Mouse (Mus musculus) urinary bladder, adult 2 months (tissue): ENCODE results near the gene Abcb5. TPM values are rescaled to one million over a fixed set of nuclear protein-coding genes. Genes with fewer than 3 reads are reported as not detected.
"Not testable (repeated sequence)": the region's sequence is repeated elsewhere in the genome, so short reads cannot be mapped to it uniquely, and the experiment has no call there.

Source experiments
- DNase-seq: peaks from one replicate; pipeline ENCODE4 v3.0.0; 2022; ENCODE audit warnings: low spot score
- polyA plus RNA-seq: library from polyadenylated mRNA; depleted of rRNA; stranded (reverse); fragments of >200 nt; gene quantifications from 2 replicates; pipeline ENCODE4 v1.2.3, GENCODE M21; 2012; rRNA removed

The Abcb5 gene
- polyA plus RNA-seq: not detected in 2 replicates

DNA sequence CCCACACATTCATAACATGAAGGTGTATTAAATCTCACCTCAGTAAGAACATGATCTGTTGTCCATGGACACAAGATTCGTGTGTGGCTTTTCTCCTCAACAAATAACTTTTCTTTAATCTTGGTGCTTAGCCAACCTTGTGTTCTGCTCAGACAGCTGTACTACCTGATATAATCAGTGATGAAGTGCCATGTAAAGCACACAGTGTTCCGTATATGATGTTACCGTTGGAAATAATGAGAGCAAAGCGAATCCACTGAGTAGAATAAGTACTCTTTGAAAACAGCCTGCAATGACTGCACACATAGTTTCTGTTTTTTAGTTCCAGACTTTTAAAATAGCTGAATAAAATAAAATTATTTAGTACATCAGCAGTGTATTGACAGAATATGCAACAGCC, at the start of gene Abcb5:
Gene Abcb5, minus strand, starts transcription at position 101 of the 400 bp plus-strand sequence.
- DNase-seq: no peak

DNA sequence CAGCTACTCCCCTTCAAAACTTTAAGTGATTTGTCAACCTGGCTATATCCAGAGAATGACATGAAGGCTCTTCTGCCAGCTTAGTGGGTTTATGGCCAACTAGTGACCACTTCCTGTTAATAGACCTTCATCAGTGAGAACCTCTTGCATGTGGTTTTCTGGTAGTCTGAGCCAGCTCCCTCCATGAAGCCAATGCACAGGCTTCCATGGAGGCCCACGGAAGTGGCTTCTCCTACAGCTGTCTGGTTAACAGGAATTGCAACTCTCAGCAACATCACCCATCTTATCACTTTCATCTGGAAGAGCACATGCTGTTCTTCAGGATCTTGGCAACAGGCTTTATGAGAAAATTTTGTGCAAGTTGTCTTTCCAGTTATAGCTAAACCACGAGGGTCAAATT, 33.0 kb upstream of the Abcb5 start:
- DNase-seq: no peak

DNA sequence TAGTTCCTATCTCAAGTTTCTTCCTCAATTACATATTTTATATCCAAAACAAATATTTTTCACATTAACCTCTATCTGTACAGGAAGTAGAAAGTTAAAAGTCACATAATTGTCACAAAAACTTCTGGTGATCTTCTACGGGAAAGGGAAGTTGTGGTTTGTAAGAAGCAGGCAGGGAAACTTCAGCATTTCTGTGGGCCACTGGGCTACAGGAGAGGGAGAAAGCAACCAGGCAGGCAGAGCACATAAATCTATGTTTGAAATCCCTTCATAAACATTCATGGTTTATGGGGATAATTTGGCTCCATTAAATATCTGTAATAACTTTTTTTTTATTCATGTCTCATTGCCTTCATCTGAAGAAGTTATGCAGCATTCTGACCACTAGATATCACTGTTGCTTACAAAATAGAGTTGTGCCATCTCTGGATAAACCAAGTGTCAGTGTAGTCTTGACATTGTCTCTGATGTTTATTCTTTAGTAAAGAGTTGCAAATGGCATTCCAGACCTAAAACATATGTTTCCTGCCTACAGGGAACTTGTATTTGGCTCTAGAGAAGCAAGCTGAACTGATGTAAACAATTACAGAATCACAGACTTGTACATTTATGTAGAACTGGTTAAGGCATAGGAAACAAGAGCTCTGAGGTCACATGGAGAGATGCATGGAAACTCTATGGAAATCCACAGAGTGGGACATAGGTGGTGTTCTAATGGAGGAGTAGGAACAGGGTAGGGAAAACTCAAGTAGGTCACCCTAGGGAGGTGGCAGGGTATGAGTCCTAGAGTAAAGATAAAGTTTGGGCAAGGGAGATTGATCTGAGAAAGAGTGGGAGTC, 28.3 kb upstream of the Abcb5 start:
- DNase-seq: no peak

DNA sequence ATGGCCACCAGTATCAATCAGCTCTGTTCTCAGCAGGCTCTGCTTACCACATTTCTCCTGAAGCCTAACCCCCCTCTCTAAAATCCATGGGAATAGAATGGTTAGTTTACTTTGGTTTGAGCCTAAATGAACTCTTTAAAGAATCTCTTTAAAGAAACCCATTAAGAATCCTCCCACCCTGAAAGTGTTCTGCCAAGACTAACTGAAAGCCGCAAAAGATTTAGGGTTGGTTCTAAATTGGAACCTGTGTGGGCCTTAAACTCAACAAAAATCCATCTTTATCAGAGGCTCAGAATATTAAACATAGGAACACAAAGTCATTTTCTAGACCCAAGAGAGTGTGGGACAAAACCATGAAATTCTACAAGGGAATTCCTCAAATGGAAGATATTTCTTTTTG, 18.6 kb upstream of the Abcb5 start:
- no peak for DNase-seq

DNA sequence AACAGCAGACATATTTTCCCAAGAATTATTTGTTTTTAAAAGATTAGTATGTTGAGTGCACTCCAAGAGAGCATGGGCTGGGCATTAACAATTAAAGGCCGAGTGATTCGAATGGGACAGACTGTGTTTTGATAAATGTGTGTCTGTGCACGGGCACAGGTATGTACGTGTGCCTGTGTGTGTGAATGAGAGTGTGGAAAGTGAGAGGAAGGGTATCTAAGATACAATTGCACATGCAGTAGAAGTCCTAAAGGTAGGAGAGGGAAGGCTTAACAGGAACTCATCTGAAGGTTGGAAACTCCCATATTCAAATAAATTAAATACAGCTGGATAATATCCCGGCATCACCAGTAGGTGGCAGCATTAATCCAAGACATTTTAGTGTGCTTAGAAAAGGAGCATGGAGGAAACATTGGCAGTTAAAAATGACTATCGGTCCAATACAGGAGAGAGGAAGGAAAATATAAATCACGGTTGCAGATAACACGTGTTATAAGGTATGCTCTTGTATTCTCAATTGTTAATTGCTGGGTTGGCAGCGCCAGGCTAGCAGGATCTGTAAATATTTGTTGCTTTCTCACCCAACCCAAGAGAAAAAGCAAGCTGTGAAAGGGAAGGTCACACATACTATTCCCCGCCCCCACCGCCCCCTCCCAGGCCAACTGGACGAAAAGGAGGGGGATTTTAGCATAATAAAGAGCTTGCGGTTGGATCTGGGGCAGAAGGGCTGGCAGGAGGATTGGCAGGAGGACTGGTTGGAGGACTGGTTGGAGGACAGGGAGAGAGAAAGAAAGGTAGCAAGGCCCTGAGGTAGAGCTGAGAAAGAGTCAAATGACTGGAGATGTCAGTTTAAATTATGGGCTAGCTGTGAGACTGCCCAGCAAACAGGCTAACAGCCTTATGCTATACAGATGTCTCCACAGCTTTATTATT, 35.6 kb downstream of the Abcb5 start:
- DNase-seq: no peak

DNA sequence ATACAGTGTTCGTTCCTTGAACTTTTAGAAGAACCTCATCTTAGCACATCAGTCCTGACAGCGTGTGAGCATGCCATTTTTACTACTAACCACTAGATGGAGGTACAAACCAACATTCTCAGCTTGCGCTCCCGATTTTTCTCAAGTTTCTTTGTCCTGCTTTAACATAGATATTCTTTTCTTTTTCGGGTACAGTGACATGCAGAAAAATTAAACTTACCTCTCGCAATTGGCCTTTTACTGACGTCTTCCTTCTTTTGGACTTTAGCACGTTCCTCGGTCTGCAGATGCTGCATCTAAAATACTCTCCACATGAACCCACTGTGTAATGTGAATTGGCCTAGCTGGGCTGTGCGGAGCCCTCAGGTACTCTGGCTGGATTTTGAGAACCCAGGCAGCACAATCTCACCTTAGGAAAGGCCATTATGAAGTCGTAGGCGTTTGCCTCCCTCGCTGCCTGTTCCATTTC, 39.4 kb downstream of the Abcb5 start:
- DNase-seq: no peak

DNA sequence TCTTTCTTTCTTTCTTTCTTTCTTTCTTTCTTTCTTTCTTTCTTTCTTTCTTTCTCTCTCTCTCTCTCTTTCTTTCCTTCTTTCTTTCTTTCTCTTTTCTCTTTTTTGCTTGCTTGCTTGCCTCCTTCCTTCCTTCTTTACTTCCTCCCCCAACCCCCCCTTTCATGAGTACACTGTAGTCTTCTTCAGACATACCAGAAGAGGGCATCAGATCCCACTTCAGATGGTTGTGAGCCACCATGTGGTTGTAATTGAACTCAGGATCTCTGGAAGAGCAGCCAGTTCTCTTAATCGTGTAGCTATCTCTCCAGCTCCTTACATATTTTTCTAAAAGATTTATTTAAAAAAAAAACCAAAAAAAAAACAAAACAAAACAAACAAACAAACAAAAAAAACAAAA, 42.3 kb downstream of the Abcb5 start:
- not testable (repeated sequence) for DNase-seq

DNA sequence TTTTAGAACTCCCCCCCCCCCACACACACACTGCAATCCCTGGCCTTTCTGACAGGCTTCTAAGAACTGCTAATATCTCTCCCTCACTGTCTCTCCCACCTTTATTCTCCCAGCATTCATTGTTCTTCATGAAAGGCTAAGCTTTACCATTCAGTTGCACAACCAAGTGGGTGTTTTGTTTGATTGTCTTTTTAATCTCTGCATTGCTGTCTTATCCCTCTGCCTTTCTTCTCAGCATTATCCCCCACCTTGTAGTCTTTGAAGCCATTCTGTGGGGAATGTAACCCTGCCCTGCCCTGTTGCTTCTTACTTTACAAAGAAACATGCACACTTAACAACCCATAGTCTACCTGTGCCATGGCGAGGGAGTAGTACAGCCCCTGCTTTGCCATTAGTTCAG, 48.5 kb downstream of the Abcb5 start:
- DNase-seq: no peak

DNA sequence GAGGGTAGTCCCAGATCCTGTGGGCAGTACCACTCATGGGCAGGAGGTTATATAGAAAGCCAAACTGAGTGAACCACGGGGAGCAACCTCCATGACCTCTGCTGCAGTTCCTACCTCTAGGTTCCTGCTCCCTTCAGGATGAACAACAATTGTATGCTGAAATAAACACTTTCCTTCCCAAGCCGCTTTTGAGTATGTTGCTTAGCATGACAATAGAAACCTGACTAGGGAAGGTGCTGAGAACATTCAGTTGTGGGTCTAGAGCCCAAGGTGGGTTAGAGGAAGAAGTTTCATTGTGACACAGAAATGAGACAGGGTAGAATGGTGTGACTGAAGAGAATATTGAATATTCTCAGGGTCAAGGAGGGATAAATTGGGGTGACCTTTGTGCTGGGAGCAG, 55.9 kb downstream of the Abcb5 start:
- no peak for DNase-seq

DNA sequence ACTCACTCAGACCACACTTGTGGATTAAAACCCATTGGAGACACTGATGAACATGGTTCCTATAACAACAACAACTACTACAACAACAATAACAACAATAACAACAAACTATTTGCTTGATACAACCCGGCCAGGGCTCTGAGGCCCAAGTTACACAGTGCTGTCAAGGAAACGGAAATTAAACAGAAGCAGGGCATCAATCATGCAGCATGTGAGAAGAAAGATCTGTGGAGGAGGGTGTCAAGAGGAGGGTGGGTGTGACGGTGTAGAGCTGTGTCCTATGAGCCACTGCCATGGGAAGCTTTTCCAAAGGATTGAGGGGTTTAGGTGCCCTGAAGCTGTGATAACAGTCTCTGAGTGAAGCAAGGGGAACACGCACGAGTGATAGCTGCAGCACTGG, 64.0 kb downstream of the Abcb5 start:
- DNase-seq: no peak

DNA sequence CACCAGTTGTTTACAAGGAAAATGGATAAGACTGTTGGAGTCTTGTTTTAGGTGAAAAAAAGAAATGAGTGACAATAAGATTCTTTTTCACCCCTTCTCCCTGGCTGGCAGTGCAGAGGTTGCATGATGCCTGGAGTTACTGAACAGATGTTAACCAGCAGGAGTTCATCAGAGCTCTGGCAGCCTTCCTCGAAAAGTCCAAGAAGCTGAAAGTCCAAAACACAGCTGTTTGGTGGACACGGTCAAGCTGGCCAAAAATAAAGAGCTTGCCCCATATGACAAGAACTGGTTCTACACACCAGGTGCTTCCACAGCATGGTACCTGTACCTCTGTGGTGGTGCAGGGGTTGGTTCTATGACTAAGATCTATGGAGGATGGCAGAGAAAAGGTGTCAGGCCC, 78.3 kb downstream of the Abcb5 start:
- DNase-seq: no peak

DNA sequence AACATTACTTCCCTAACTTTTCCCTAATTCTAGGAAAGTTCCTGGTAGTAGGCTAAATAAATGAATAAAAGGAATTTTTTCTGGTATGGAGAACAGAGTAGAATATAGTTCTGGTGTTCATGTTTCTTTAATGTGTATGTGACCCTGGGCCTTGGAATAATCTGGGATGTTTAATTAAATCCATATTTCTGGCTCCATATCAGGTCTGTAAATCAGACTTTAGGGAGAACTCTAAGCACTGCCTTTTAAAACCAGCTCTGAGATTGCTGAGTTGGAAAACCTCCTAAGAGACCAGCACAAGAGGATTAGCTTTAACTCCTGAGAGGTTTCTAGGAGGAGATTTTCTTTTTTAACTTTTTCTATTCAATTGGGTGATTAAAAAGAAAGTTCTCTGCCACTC, 83.4 kb downstream of the Abcb5 start:
- no peak for DNase-seq

DNA sequence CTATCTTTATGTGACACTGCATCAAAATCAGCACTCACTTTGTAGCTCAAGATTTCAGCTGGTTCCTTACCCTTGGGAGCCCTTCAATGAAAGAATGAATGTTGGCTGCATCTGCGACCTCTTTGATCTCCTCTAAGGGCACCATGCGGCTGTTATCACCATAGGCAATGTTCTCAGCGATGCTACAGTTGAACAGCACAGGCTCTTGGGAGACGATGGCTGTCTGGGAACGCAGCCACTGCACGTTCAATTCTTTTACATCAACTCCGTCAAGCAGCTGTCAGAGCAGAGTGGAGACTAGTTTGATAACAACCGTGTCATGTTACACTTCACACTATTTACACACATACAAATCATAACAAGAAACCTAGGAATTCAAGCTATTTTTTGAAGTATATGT, 93.5 kb downstream of the Abcb5 start:
- DNase-seq: no peak

DNA sequence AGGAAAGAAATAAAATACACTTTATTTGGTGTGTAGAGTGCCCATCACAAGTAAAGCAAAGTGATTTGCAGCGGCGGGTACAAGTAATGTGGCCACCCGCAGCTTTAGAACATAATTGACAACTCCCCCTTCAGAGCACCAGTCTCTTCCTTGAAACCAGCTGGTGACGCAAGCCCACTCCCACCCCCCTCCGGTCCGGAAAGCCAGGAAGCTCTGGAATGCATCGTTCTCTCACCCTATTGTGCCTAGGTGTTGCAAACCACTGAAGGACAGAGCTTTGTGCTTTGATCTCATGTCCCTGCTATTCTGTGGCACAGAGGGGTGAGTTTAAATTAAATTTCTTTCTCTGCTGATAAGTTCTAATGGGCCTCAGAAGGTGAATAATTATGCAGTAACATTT, 110.1 kb downstream of the Abcb5 start:
- no peak for DNase-seq

DNA sequence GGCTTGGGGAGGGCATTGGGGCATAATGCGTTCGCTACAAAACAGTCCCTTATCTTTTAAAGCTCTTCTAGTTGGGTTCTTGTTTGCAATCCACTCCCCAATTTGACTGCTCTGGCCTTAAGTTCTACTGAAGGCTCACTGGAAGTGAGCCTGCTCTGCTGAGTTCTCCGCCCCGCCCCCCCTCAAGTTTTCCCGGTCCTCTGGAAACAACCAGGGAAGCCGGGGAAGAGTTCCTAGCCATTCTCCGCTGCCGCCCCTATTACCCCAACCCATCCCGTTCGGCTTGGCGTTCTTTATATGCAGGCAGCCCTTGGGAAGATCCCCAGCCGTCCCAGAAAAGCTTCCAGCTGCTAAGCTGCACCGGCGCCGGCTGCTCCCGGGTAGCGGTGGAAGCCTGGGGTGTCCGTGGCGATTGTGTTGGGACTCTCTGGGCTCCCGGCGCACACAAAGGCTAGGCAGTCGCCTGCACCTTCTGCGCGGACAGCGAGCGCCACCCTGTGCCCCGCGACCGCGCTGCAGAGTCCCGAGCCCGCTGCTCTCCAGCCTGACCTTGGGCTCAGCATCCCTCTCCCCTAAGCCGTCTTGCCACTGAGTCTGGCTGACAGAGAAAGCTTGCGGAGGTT, 111.3 kb downstream of the Abcb5 start:
- peak; percentile 42 for DNase-seq

DNA sequence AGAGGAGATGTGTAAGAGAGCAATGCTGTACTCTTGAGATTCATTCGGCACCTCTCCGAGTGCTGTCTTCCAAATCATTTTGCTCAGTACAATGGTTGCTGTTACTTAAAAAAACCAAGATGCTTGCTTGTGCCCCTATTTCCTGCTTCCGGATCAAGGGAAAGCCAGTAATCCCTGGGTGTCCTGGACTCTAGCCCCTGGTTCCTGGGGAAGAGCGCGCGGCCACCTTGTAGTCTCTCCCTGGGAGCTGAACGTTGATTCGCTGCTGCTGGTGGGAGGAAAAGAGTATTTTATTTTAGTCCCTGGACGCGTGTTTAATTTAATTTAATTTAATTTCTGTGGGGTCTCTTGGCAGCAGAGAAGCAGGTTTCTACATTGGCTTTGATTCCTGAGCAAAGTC, 111.8 kb downstream of the Abcb5 start:
- DNase-seq: no peak

DNA sequence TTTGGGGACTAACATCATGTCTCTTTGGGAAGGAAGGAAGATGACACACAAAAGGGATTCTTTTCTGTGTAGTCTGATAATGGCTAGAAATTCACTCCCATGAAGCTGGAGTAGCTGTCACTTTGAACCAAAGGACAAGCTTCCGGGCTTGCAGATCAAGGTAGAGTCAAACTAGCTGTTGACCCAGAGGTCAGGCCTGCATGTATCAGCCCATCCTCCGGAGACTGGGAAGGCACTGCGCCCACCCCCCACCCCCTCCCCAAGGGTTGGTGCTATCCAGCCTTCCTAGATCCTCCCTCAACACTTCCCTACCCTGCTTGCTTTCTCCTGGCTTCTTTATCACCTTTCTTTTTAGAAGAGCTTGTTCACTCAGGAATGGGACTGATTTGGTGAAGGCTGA, 112.9 kb downstream of the Abcb5 start:
- DNase-seq: no peak

DNA sequence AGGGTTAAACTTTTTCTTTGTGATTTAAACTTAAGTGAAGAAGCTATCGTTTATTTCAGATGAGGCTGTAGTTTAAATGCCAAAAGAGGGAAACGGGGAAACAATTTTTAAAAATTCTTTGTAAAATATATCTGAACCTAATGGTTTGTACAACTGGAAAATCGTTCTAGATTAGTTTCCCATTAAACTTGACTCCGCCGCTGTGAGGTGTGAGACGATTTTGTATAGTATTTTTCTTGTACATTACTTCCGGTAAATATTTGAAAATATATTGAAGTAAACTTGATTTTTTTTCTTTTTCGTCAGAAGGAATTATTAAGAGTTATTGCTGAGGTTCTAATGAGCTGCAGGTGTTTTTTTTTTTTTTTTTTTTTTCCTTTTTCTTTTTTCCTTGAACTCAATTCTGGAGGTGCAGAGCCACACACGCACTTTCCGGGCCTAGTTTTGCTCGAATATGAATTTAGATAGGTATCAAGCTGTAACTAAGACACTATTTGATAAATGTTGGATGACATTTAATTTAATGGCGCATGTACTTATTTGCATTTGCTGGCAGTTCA, 115.3 kb downstream of the Abcb5 start:
- no peak for DNase-seq

DNA sequence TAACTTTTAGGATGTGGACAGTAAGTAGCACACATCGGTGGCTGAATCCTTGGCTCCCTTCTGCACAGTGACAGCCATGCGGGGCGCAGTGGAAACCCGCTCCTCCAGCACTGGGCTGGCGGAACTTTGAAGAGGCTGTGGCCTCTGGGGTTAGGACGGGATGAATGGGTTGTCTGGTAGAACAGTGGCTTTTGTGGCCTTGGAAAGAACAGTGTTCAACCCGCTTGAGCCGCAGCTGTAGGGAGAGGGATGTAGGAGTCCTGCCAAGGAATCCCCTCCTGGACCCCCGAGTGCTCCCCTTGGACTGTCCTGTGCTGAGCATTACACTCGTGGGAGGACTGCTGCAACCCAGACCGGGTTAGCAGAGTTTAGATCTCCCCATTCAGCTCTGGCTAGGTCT, 116.2 kb downstream of the Abcb5 start:
- DNase-seq: no peak

DNA sequence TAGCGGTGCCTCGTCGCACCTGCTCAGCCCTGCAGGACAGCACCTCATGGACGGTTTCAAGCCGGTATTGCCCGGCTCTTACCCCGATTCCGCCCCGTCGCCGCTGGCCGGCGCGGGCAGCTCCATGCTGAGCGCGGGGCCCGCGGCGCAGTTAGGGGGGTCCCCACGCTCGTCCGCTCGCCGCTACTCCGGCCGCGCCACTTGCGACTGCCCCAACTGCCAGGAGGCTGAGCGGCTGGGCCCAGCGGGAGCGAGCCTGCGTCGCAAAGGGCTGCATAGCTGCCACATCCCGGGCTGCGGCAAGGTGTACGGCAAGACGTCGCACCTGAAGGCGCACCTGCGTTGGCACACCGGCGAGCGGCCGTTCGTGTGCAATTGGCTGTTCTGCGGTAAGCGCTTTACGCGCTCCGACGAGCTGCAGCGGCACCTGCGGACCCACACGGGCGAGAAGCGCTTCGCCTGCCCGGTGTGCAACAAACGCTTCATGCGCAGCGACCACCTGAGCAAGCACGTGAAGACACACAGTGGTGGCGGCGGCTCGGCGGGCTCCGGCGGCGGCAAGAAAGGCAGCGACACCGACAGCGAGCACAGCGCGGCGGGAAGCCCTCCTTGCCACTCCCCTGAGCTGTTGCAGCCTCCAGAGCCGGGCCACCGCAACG, 116.9 kb downstream of the Abcb5 start:
- DNase-seq: peak; percentile 23

DNA sequence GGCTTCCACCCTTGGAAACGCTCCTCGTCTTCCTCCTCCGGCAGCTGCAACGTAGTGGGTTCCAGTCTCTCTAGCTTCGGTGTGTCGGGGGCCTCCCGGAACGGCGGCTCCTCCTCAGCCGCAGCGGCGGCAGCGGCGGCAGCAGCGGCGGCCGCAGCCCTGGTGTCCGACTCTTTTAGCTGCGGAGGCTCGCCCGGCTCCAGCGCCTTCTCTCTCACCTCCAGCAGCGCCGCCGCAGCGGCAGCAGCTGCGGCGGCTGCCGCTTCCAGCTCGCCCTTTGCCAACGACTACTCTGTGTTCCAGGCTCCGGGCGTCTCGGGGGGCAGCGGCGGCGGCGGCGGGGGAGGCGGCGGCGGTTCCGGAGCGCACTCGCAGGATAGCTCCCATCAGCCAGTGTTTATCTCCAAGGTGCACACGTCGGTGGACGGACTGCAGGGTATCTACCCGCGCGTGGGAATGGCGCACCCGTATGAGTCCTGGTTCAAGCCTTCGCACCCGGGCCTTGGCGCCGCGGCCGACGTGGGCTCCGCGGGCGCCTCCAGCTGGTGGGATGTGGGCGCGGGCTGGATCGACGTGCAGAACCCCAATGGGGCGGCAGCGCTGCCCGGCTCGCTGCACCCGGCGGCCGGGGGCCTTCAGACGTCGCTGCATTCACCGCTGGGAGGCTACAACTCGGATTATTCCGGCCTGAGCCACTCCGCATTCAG, 117.6 kb downstream of the Abcb5 start:
- DNase-seq: peak; percentile 24
